Mouse (Mus musculus) kidney, embryonic 14.5 days (tissue): ENCODE results near the gene Vangl1. TPM values are rescaled to one million over a fixed set of nuclear protein-coding genes. Genes with fewer than 3 reads are reported as not detected.

ENCODE experiments used
- ATAC-seq: fragments of 200-750 bp; cut with Nextera tagmentation; 2 replicates; pipeline ENCODE4 v1.8.0; 2017; ENCODE audit warnings: moderate number of reproducible peaks, mild to moderate bottlenecking, moderate TSS enrichment, moderate library complexity; ENCODE audit not compliant: low FRiP score, low TSS enrichment
- H3K27ac ChIP-seq: fragments of 300-500 bp; sonication (generic); 2 replicates; pipeline ENCODE4 v1.5.1; 2014; ENCODE audit warnings: low read depth, mild to moderate bottlenecking, low read length, moderate library complexity, mixed read lengths
- H3K27me3 ChIP-seq: fragments of 300-500 bp; sonication (generic); 2 replicates; pipeline ENCODE4 v1.6.1; 2014; ENCODE audit warnings: mild to moderate bottlenecking, low read length; ENCODE audit not compliant: control insufficient read depth, insufficient read depth
- H3K36me3 ChIP-seq: fragments of 300-500 bp; sonication (generic); 2 replicates; pipeline ENCODE4 v1.6.1; 2014; ENCODE audit warnings: low read length, mixed read lengths; ENCODE audit not compliant: control insufficient read depth, insufficient read depth
- H3K4me1 ChIP-seq: fragments of 300-500 bp; sonication (generic); 2 replicates; pipeline ENCODE4 v1.6.1; 2014; ENCODE audit warnings: low read length, mixed read lengths; ENCODE audit not compliant: control insufficient read depth, insufficient read depth
- H3K4me2 ChIP-seq: fragments of 300-500 bp; sonication (generic); replicated peaks from 2 replicates; pipeline ENCODE4 v1.6.1; 2014; ENCODE audit warnings: low read depth, mild to moderate bottlenecking, low read length
- H3K4me3 ChIP-seq: fragments of 300-500 bp; sonication (generic); 2 replicates; pipeline ENCODE4 v1.5.1; 2014; ENCODE audit warnings: mild to moderate bottlenecking, low read length
- H3K9ac ChIP-seq: fragments of 300-500 bp; sonication (generic); 2 replicates; pipeline ENCODE4 v1.6.1; 2014; ENCODE audit warnings: low read depth, mild to moderate bottlenecking, low read length, moderate library complexity
- H3K9me3 ChIP-seq: fragments of 300-500 bp; sonication (generic); 2 replicates; pipeline ENCODE4 v1.6.1; 2016; ENCODE audit warnings: low read length; ENCODE audit not compliant: control insufficient read depth
- WGBS: fragments of 180-500 bp; shearing (Covaris S2); extraction: QIAGEN DNeasy Blood & Tissue Kit; methylation state at CpG from one replicate; pipeline ENCODE4 v1.1.7; 2014; 5-methylcytosine and 5-hydroxymethylcytosine counted together
- polyA plus RNA-seq: library from polyadenylated mRNA; unstranded; fragments of >200 nt; fragmentation: Nextera tagmentation; extraction: Ambion mirVana; gene quantifications from 2 replicates; pipeline ENCODE4 v1.2.1, GENCODE M21; 2014

Gene Vangl1
- polyA plus RNA-seq, 1 experiment from 2014 or later: 22.4 TPM

DNA sequence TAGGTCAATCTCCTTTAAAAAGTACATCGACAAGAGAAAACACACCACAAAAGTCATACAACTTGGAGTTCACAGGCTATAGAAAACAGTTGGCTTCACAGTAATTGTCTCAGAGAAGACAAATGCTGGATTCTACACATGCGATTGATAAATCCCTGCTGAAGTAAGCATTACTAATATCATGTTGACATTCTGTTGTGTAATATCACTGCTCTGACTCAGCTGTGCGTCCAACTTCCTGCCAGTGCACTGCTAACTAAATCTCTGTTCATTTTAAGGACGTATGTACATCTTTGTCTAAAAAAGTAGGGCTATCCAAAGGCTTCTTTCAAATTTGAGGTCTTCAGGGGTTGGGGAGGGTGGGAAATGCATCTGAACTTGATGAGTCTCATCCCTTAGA, 17.1 kb downstream of the Vangl1 start:
- Histone ChIP-seq H3K4me1 (peaks cover 16% of the 10 kb centered on the region), H3K27ac (no peak overlapping the region), H3K27me3 (no peaks in the 10 kb centered on the region), H3K4me3 (no peak overlapping the region), H3K36me3 (peaks cover 13% of the 10 kb centered on the region; the same call in 1 of the 2 replicates), H3K9ac (no peak overlapping the region), H3K4me2 (no peak overlapping the region), H3K9me3 (no peaks in the 10 kb centered on the region)
- 87% methylated on average over 4 of the region's 4 CpGs for WGBS
- no peak for ATAC-seq

DNA sequence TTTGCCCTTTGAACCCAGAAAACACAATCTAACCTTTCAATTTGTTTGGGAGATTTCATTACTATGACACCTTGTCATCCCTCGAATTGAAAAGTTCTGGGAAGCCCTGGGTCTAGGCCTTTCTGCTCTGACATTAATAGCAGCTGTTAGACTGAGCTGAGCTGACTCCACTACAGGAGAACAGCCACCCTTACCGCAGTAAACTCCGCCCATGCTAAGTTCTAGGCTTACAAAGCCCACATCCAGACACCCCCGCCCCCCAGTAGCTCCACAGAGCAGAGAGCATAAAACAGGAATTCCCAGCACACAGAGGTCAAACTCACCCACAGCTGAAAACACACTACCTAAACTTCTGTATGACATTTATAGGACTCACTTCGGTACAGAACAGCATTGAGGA, 19.8 kb downstream of the Vangl1 start:
- H3K4me2 ChIP-seq: no peak overlapping the region
- H3K9me3 ChIP-seq: no peaks in the 10 kb centered on the region
- H3K4me3 ChIP-seq: no peak overlapping the region
- ATAC-seq: peak; percentile 72; the same call in 1 of the 2 replicates
- H3K36me3 ChIP-seq: peaks cover 20% of the 10 kb centered on the region
- H3K4me1 ChIP-seq: peaks cover 8% of the 10 kb centered on the region; the same call in 1 of the 2 replicates
- H3K27ac ChIP-seq: no peak overlapping the region
- H3K9ac ChIP-seq: no peak overlapping the region
- no peaks in the 10 kb centered on the region for H3K27me3 ChIP-seq
- 27% methylated on average over 5 of the region's 5 CpGs for WGBS

DNA sequence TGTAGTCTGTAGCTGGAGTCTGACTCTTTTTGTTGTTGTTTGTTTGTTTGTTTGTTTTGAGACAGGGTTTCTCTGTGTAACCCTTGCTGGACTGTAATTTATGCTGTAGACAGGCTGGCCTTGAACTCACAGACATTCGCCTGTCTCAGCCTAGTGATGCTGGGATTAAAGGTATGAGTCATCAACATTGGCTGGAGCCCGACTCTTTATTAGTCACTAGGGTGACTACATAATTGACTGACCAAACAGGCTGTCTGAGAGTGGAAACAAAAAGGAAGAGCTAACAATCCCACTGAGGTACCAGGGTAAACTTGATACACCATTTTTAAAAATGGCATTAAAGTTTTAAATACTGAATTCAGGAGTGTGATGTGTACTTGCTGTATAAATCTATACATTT, 21.9 kb downstream of the Vangl1 start:
- no peak for ATAC-seq
- 0 out of 2 replicates have a peak, but pooled peaks cover 3% of the 10 kb centered on the region for H3K4me1 ChIP-seq
- WGBS: 85% methylated on average over 2 of the region's 2 CpGs
- peaks cover 18% of the 10 kb centered on the region for H3K36me3 ChIP-seq
- no peak overlapping the region for H3K4me2 ChIP-seq
- no peak overlapping the region for H3K27ac ChIP-seq
- H3K4me3 ChIP-seq: no peak overlapping the region
- H3K9me3 ChIP-seq: no peaks in the 10 kb centered on the region
- no peaks in the 10 kb centered on the region for H3K27me3 ChIP-seq
- H3K9ac ChIP-seq: no peak overlapping the region

DNA sequence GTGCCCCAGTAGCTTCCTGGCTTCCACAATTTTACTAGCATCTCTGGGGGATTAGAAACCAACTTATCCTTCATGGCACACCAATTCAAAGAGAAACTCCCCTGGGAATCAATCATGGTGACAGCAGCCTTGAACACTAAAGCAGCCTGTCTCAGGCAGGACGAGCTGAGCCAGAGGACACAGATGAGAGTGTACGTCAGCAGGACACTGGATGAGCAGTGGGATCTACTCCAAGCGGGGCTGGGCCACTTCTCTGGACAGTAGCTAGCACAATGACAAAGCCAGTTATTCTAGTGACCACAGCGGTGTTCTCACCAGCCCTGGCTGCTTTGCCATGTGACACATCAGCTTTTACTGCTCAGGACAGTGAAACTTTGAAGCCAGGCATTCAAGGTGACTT, 23.3 kb downstream of the Vangl1 start:
- Histone ChIP-seq H3K36me3 (peaks cover 15% of the 10 kb centered on the region), H3K4me3 (no peak overlapping the region), H3K27ac (no peak overlapping the region), H3K9me3 (no peaks in the 10 kb centered on the region), H3K9ac (no peak overlapping the region), H3K4me1 (peaks cover 7% of the 10 kb centered on the region; the same call in 1 of the 2 replicates), H3K27me3 (no peaks in the 10 kb centered on the region), H3K4me2 (no peak overlapping the region)
- 76% methylated on average over 4 of the region's 4 CpGs for WGBS
- no peak for ATAC-seq

DNA sequence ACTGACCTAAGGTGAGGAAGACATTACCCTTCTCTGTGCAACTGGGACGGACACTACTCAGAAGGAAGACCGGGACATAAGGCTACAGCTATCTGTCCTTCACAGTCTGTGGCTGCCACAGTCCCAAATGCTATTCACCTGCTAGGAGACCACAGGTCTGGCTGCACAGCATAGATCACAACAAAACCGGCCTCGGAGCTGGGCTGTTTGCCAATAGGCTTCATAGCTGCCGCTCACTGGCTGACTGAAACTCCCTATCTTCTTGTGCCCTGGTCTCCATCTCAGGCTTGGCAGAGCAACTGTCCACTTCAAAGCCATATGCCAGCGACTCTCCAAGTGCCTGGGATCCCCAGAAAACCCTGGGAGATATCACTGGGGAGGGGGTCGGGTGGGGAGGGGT, 23.7 kb downstream of the Vangl1 start:
- Histone ChIP-seq H3K36me3 (peaks cover 15% of the 10 kb centered on the region), H3K27ac (no peak overlapping the region), H3K9ac (no peak overlapping the region), H3K27me3 (no peaks in the 10 kb centered on the region), H3K9me3 (no peaks in the 10 kb centered on the region), H3K4me1 (peaks cover 8% of the 10 kb centered on the region), H3K4me2 (no peak overlapping the region), H3K4me3 (no peak overlapping the region)
- ATAC-seq: no peak
- WGBS: 75% methylated on average over 7 of the region's 7 CpGs

DNA sequence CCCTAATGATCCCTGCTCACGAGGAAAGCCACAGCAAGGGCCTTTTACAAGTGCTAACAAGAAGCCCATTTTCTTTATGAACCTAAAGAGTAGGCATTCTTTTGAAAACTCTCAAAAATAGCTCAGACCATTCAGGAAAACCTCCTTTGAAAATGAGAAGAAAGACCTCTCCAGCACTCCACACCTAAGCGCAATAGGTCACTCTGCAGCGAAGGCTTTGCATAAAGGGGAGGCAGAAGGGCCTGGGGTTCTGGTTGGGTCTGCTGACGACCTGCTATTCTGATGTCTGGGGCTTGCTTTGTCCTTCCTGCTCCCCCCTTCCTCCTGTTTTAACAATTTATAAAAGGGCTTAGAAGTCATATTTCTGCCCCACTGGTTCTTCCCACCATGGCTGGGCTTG, 24.6 kb downstream of the Vangl1 start:
- Histone ChIP-seq H3K36me3 (peaks cover 15% of the 10 kb centered on the region), H3K4me2 (no peak overlapping the region), H3K4me3 (no peak overlapping the region), H3K9me3 (no peaks in the 10 kb centered on the region), H3K27ac (no peak overlapping the region), H3K9ac (no peak overlapping the region), H3K27me3 (no peaks in the 10 kb centered on the region), H3K4me1 (peaks cover 16% of the 10 kb centered on the region)
- ATAC-seq: no peak
- 88% methylated on average over 4 of the region's 4 CpGs for WGBS

DNA sequence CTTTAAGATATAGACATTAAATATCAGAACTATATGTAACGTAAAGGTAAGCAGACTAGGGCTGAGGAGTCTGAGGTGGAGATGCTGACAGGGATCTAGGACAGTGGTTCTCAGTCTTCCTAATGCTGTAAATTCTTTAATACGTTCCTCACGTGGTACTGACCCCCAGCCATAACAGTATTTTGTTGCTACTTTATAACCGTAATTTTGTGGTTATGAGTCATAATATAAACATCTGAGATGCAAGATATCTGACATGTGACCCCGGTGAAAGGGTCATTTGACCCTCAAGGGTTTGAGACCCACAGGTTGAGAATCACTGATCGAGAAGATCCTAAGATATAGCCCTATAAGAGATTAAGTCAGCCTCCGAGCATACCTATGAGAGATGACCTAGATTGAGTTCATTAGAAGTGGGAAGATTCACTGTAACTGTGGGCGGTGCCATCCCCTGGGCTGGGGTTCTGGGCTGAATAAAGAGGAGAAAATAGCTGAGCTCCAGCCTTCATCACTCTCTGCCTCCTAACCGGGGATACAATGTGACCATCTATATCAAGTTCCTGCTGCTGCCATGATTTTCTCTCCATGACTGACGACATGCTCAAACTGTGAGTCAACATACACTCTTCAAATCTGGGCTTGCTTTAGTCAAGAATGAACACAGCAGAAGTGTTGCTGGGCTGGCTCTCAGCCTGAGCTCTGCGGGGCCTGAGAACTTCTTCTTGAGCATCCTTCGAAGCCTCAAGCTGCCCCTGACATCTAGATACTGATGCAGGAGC, 26.5 kb downstream of the Vangl1 start:
- peaks cover 17% of the 10 kb centered on the region for H3K4me1 ChIP-seq
- no peaks in the 10 kb centered on the region for H3K9me3 ChIP-seq
- no peaks in the 10 kb centered on the region for H3K27me3 ChIP-seq
- H3K36me3 ChIP-seq: peaks cover 7% of the 10 kb centered on the region
- no peak overlapping the region for H3K4me2 ChIP-seq
- H3K9ac ChIP-seq: no peak overlapping the region
- ATAC-seq: no peak
- H3K4me3 ChIP-seq: no peak overlapping the region
- no peak overlapping the region for H3K27ac ChIP-seq
- WGBS: 92% methylated on average over 12 of the region's 12 CpGs

DNA sequence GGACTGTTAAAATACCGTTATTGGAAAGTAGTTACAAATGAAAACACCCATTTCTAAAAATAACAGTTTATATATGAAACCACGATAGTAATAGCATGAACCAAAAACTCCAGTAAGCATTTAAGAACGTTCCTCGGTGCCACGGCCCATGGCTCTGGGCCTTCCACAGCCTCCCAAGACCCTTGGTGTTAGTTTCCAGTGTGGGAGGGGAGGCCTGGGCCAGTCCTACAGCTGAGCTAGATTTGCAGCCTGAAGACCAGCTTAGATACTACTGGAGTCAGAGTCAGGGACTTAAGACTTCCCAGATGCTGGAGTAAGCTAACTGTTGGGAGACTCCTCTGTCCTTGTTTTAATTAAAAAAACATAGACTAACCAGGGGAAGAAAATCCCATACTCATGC, 28.4 kb downstream of the Vangl1 start:
- Histone ChIP-seq H3K9me3 (no peaks in the 10 kb centered on the region), H3K9ac (no peak overlapping the region), H3K36me3 (no peaks in the 10 kb centered on the region; the same call in 1 of the 2 replicates), H3K4me1 (peaks cover 17% of the 10 kb centered on the region), H3K4me2 (no peak overlapping the region), H3K27me3 (no peaks in the 10 kb centered on the region), H3K4me3 (no peak overlapping the region), H3K27ac (peak overlapping the region; percentile 43; the same call in 1 of the 2 replicates)
- 55% methylated on average over 5 of the region's 5 CpGs for WGBS
- ATAC-seq: no peak

DNA sequence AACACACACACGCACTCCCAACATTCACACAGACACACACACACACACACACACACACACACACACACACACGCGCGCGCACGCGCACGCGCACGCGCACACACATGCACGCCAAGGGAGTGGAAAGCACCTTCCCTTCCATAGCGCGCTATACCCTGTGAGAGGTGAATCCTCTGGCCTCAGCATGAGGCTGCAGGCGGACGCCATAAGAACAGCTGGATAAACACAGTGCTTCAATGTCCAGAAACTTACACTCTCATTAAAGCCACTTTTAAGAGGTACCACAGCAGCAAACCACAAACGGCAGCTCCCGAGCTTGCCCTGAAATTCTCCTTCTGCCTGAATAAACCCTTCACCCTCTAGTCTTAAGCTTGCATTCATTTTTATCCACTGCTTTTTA, 28.8 kb downstream of the Vangl1 start:
- H3K27me3 ChIP-seq: no peaks in the 10 kb centered on the region
- no peak overlapping the region for H3K4me3 ChIP-seq
- no peak overlapping the region for H3K4me2 ChIP-seq
- no peaks in the 10 kb centered on the region; the same call in 1 of the 2 replicates for H3K36me3 ChIP-seq
- no peaks in the 10 kb centered on the region for H3K9me3 ChIP-seq
- no peak overlapping the region for H3K27ac ChIP-seq
- peaks cover 17% of the 10 kb centered on the region for H3K4me1 ChIP-seq
- peak; percentile 76; the same call in 1 of the 2 replicates for ATAC-seq
- WGBS: 71% methylated on average over 18 of the region's 18 CpGs
- no peak overlapping the region for H3K9ac ChIP-seq
